Mouse (Mus musculus): Measurements from ENCODE around the gene Epop.

The Epop gene

GRCm38 (mm10) chr11:97629576-97629975 lies at the start of gene Epop:
Epop (minus strand) TSS chr11:97629702.
- peak; percentile 80 to 83 for DNase-seq (ENCODE audit: low spot score in 2 of 2)

GRCm38 (mm10) chr11:97678301-97678700 lies 48.8 kb upstream of the Epop start:
- no peak for DNase-seq (ENCODE audit: low spot score in 2 of 2)

- no peak for DNase-seq (ENCODE audit: low spot score in 2 of 2)
Measured at GRCm38 (mm10) chr11:97677842-97678241, 48.3 kb upstream of the Epop start.

GRCm38 (mm10) chr11:97677381-97677780 lies 47.9 kb upstream of the Epop start:
- DNase-seq (ENCODE audit: low spot score in 2 of 2), result no peak

- DNase-seq (ENCODE audit: low spot score in 2 of 2), result no peak
Measured at GRCm38 (mm10) chr11:97676050-97676754, 46.7 kb upstream of the Epop start.

GRCm38 (mm10) chr11:97673148-97673547 lies 43.6 kb upstream of the Epop start:
- DNase-seq (ENCODE audit: low spot score in 2 of 2), result no peak

GRCm38 (mm10) chr11:97671177-97671527 lies 41.6 kb upstream of the Epop start:
- no peak for DNase-seq (ENCODE audit: low spot score in 2 of 2)

GRCm38 (mm10) chr11:97670234-97671176 lies 41.0 kb upstream of the Epop start:
- no peak for DNase-seq (ENCODE audit: low spot score in 2 of 2)

- peak; percentile 58 to 76 for DNase-seq (ENCODE audit: low spot score in 2 of 2)
Measured at GRCm38 (mm10) chr11:97669829-97670228, 40.3 kb upstream of the Epop start.

- no peak for DNase-seq (ENCODE audit: low spot score in 2 of 2)
Measured at GRCm38 (mm10) chr11:97669268-97669667, 39.8 kb upstream of the Epop start.

- DNase-seq (ENCODE audit: low spot score in 2 of 2), result no peak
Measured at GRCm38 (mm10) chr11:97668160-97668559, 38.7 kb upstream of the Epop start.

- no peak for DNase-seq (ENCODE audit: low spot score in 2 of 2)
Measured at GRCm38 (mm10) chr11:97666794-97667193, 37.3 kb upstream of the Epop start.

- DNase-seq (ENCODE audit: low spot score in 2 of 2), result no peak
Measured at GRCm38 (mm10) chr11:97666221-97666620, 36.7 kb upstream of the Epop start.

- no peak for DNase-seq (ENCODE audit: low spot score in 2 of 2)
Measured at GRCm38 (mm10) chr11:97665431-97665830, 35.9 kb upstream of the Epop start.

- no peak for DNase-seq (ENCODE audit: low spot score in 2 of 2)
Measured at GRCm38 (mm10) chr11:97664771-97665240, 35.3 kb upstream of the Epop start.

GRCm38 (mm10) chr11:97664339-97664665 lies 34.8 kb upstream of the Epop start:
- no peak for DNase-seq (ENCODE audit: low spot score in 2 of 2)

GRCm38 (mm10) chr11:97663528-97664338 lies 34.2 kb upstream of the Epop start:
- DNase-seq (ENCODE audit: low spot score in 2 of 2), result peak; percentile 75 to 77

- peak; percentile 76 to 78 for DNase-seq (ENCODE audit: low spot score in 2 of 2)
Measured at GRCm38 (mm10) chr11:97662893-97663527, 33.5 kb upstream of the Epop start, which contains the start of gene Mllt6. Mllt6 (plus strand) TSS chr11:97663414.

- DNase-seq (ENCODE audit: low spot score in 2 of 2), result peak; percentile 39 to 62
Measured at GRCm38 (mm10) chr11:97662207-97662892, 32.8 kb upstream of the Epop start.

- peak; percentile 69 to 81 for DNase-seq (ENCODE audit: low spot score in 2 of 2)
Measured at GRCm38 (mm10) chr11:97661648-97662133, 32.2 kb upstream of the Epop start.

Data from heart, adult 9 months (tissue).